Mouse (Mus musculus) kidney, postnatal 0 days (tissue): ENCODE measurements around the gene Gramd4. TPM values are rescaled to one million over a fixed set of nuclear protein-coding genes. Genes with fewer than 3 reads are reported as not detected.

ENCODE experiments used
- ATAC-seq: fragments of 200-750 bp; cut with Nextera tagmentation; replicated peaks from 2 replicates; pipeline ENCODE4 v1.8.0; 2017; ENCODE audit warnings: low read depth, moderate number of reproducible peaks, moderate TSS enrichment, moderate library complexity; ENCODE audit not compliant: low FRiP score
- DNase-seq: peaks from one replicate; pipeline ENCODE4 v3.0.0-alpha.2; 2016; ENCODE audit warnings: low spot score
- H3K27ac ChIP-seq: fragments of 300-500 bp; sonication (generic); 2 replicates; pipeline ENCODE4 v1.5.1; 2014; ENCODE audit warnings: mild to moderate bottlenecking
- H3K27me3 ChIP-seq: fragments of 300-500 bp; sonication (generic); 2 replicates; pipeline ENCODE4 v1.6.1; 2014; ENCODE audit warnings: low read length, mixed read lengths; ENCODE audit not compliant: insufficient read depth
- H3K36me3 ChIP-seq: fragments of 300-500 bp; sonication (generic); 2 replicates; pipeline ENCODE4 v1.6.1; 2014; ENCODE audit warnings: low read length, mixed read lengths; ENCODE audit not compliant: insufficient read depth
- H3K4me1 ChIP-seq: fragments of 300-500 bp; sonication (generic); replicated peaks from 2 replicates; pipeline ENCODE4 v1.6.1; 2014; ENCODE audit warnings: antibody characterized with exemption, low read length, mixed read lengths; ENCODE audit not compliant: insufficient read depth
- H3K4me2 ChIP-seq: fragments of 300-500 bp; sonication (generic); 2 replicates; pipeline ENCODE4 v1.6.1; 2014; ENCODE audit warnings: mild to moderate bottlenecking, low read length, moderate library complexity, mixed read lengths
- H3K4me3 ChIP-seq: fragments of 300-500 bp; sonication (generic); replicated peaks from 2 replicates; pipeline ENCODE4 v1.5.1; 2014; ENCODE audit warnings: low read depth, low read length
- H3K9ac ChIP-seq: fragments of 300-500 bp; sonication (generic); 2 replicates; pipeline ENCODE4 v1.6.1; 2014; ENCODE audit warnings: low read depth, low read length
- H3K9me3 ChIP-seq: fragments of 300-500 bp; sonication (generic); replicated peaks from 2 replicates; pipeline ENCODE4 v1.6.1; 2016; ENCODE audit warnings: low read length, inconsistent platforms, mixed read lengths
- CTCF ChIP-seq: IDR thresholded peaks from 2 replicates; pipeline ENCODE4 v1.5.1; 2016; ENCODE audit warnings: antibody characterized with exemption, low read depth, mild to moderate bottlenecking, moderate library complexity
- WGBS: fragments of 180-500 bp; shearing (Covaris S2); extraction: QIAGEN DNeasy Blood & Tissue Kit; methylation state at CpG from one replicate; pipeline ENCODE4 v1.1.7; 2014; 5-methylcytosine and 5-hydroxymethylcytosine counted together
- polyA plus RNA-seq: library from polyadenylated mRNA; unstranded; fragments of >200 nt; fragmentation: Nextera tagmentation; extraction: Ambion mirVana; gene quantifications from 2 replicates; pipeline ENCODE4 v1.2.1, GENCODE M21; 2015

Gene Gramd4
- polyA plus RNA-seq, 1 experiment from 2014 or later, result 13.3 TPM

- Histone ChIP-seq H3K4me3 (no peak overlapping the region), H3K36me3 (no peaks in the 10 kb centered on the region), H3K4me2 (no peak overlapping the region), H3K4me1 (peaks cover 37% of the 10 kb centered on the region), H3K9ac (no peak overlapping the region), H3K27ac (no peak overlapping the region), H3K27me3 (no peaks in the 10 kb centered on the region), H3K9me3 (no peaks in the 10 kb centered on the region)
- WGBS, result 57% methylated on average over 12 of the region's 12 CpGs
- no peak for DNase-seq
- no peak for ATAC-seq
- no peak for TF ChIP-seq CTCF
These were observed 113.8 kb downstream of the Gramd4 start for GRCm38 (mm10) chr15:86171316-86171715.

DNA sequence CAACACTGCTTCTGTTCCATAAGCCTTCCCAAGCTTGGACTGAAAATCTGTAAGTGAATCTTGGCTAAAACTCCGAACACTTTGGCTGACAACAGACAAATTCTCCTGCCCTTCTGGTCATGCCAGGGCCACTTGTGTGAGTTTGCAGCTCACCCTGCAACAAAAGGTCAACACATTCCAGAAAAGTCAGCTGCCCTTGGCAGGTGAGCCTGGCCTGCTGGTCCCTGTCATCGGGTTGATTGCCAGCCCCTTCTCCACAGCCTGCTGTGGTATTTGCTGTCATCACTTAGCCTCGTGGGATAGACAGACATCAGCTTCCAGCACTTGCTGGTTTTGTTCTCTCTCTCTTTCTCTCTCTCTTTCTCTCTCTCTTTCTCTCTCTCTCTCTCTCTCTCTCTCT lies 114.6 kb downstream of the Gramd4 start:
- ATAC-seq, result no peak
- Histone ChIP-seq H3K4me1 (peaks cover 37% of the 10 kb centered on the region), H3K4me3 (no peak overlapping the region), H3K27me3 (no peaks in the 10 kb centered on the region), H3K36me3 (no peaks in the 10 kb centered on the region), H3K4me2 (no peak overlapping the region), H3K27ac (no peak overlapping the region), H3K9me3 (no peaks in the 10 kb centered on the region), H3K9ac (no peak overlapping the region)
- 54% methylated on average over 3 of the region's 3 CpGs for WGBS
- TF ChIP-seq CTCF, result no peak
- DNase-seq, result no peak

- ATAC-seq, result no peak
- 74% methylated on average over 6 of the region's 6 CpGs for WGBS
These were observed 115.0 kb downstream of the Gramd4 start for GRCm38 (mm10) chr15:86172526-86172925.

GRCm38 (mm10) chr15:86173136-86173985 lies 115.9 kb downstream of the Gramd4 start:
- H3K36me3 ChIP-seq, result no peaks in the 10 kb centered on the region
- peak overlapping the region; percentile 52; the same call in 1 of the 2 replicates for H3K27ac ChIP-seq
- DNase-seq (peak; percentile 74), ATAC-seq (0 out of 2 replicates have a peak, but pooled peaks have one; percentile 11)
- no peak for TF ChIP-seq CTCF
- 23% methylated on average over 16 of the region's 16 CpGs for WGBS
- H3K27me3 ChIP-seq, result no peaks in the 10 kb centered on the region
- peaks cover 31% of the 10 kb centered on the region for H3K4me1 ChIP-seq
- no peak overlapping the region for H3K4me3 ChIP-seq
- H3K9me3 ChIP-seq, result no peaks in the 10 kb centered on the region
- H3K9ac ChIP-seq, result no peak overlapping the region
- H3K4me2 ChIP-seq, result peak overlapping the region; percentile 21

More at GRCm38 (mm10) chr15:86172526-86172925, 115.0 kb downstream of the Gramd4 start:
- Histone ChIP-seq H3K4me1 (peaks cover 37% of the 10 kb centered on the region), H3K36me3 (no peaks in the 10 kb centered on the region), H3K27me3 (no peaks in the 10 kb centered on the region), H3K4me2 (no peak overlapping the region), H3K9ac (no peak overlapping the region), H3K9me3 (no peaks in the 10 kb centered on the region), H3K27ac (no peak overlapping the region), H3K4me3 (no peak overlapping the region)
- DNase-seq, result no peak
- TF ChIP-seq CTCF, result no peak

DNA sequence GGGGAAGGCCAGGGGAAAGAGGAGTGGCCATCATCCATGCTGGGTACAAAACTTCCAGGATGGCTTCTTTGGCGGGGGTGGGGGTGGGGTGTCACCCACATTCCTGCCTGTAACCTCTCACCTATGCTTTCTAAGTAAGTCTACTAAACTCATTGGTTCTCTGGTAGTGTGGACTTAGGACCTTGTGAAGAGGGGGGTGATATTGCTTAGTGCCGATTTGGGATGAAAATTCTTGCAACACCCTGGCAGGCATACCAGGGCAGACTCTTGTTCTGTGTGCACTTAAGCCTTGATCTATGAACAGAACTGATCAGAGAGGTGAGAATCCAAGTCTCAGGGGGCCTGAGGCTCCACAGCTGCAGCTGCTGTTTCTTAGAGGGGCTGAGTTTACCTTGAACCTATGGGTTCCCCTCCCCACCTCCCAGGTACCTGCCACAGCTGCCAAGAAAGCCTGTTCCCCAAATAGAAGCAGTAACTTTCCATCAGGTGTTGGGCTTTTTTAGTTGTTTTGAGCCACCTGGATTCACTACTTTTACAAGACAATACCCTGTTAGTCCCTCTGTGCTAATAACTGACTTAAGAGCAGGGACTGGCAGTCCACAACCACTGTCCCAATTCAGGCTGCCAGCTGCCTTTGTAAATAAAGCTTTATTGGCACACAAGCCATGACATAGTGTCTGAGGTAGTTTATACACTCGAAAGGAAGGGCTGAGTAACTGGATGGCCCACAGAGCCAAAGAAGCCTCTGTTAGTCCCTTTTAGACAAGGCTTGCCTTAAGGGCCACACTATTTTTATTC lies 118.0 kb downstream of the Gramd4 start:
- Histone ChIP-seq H3K27me3 (no peaks in the 10 kb centered on the region), H3K27ac (no peak overlapping the region), H3K4me1 (peaks cover 20% of the 10 kb centered on the region), H3K36me3 (no peaks in the 10 kb centered on the region), H3K9ac (no peak overlapping the region), H3K4me2 (no peak overlapping the region), H3K4me3 (no peak overlapping the region), H3K9me3 (no peaks in the 10 kb centered on the region)
- DNase-seq (no peak), ATAC-seq (no peak)
- no peak for TF ChIP-seq CTCF
- 82% methylated on average over 3 of the region's 3 CpGs for WGBS

- Histone ChIP-seq H3K36me3 (no peaks in the 10 kb centered on the region), H3K9ac (no peak overlapping the region), H3K27ac (no peak overlapping the region), H3K4me3 (no peak overlapping the region), H3K4me2 (no peak overlapping the region), H3K9me3 (no peaks in the 10 kb centered on the region), H3K27me3 (no peaks in the 10 kb centered on the region), H3K4me1 (peaks cover 20% of the 10 kb centered on the region)
- DNase-seq (no peak), ATAC-seq (no peak)
- 70% methylated on average over 10 of the region's 10 CpGs for WGBS
- no peak for TF ChIP-seq CTCF
These were observed 118.7 kb downstream of the Gramd4 start for GRCm38 (mm10) chr15:86176166-86176565.
